Mouse (Mus musculus) heart, embryonic 13.5 days (tissue): Measurements from ENCODE around the gene Olfr1410. TPM values are rescaled to one million over a fixed set of nuclear protein-coding genes. Genes with fewer than 3 reads are reported as not detected.

Source experiments
- ATAC-seq: fragments of 200-750 bp; cut with Nextera tagmentation; 2 replicates; pipeline ENCODE4 v1.8.0; 2017; ENCODE audit warnings: moderate TSS enrichment; ENCODE audit not compliant: insufficient number of reproducible peaks, low FRiP score, low TSS enrichment; ENCODE audit errors: extremely low read depth
- H3K27ac ChIP-seq: fragments of 300-500 bp; sonication (generic); replicated peaks from 2 replicates; pipeline ENCODE4 v1.5.1; 2015; ENCODE audit warnings: moderate library complexity, mild to moderate bottlenecking, inconsistent platforms
- H3K27me3 ChIP-seq: fragments of 300-500 bp; sonication (generic); replicated peaks from 2 replicates; pipeline ENCODE4 v1.6.1; 2015; ENCODE audit warnings: mild to moderate bottlenecking, inconsistent platforms
- H3K36me3 ChIP-seq: fragments of 300-500 bp; sonication (generic); 2 replicates; pipeline ENCODE4 v1.6.1; 2015; ENCODE audit warnings: mild to moderate bottlenecking, inconsistent platforms
- H3K4me1 ChIP-seq: fragments of 300-500 bp; sonication (generic); 2 replicates; pipeline ENCODE4 v1.6.1; 2015; ENCODE audit warnings: inconsistent platforms
- H3K4me2 ChIP-seq: fragments of 300-500 bp; sonication (generic); 2 replicates; pipeline ENCODE4 v1.6.1; 2015; ENCODE audit warnings: inconsistent platforms, mild to moderate bottlenecking, moderate library complexity
- H3K4me3 ChIP-seq: fragments of 300-500 bp; sonication (generic); 2 replicates; pipeline ENCODE4 v1.5.1; 2015; ENCODE audit warnings: moderate library complexity, mild to moderate bottlenecking, inconsistent platforms
- H3K9ac ChIP-seq: fragments of 300-500 bp; sonication (generic); 2 replicates; pipeline ENCODE4 v1.6.1; 2015; ENCODE audit warnings: inconsistent platforms, mild to moderate bottlenecking, moderate library complexity
- H3K9me3 ChIP-seq: fragments of 300-500 bp; sonication (generic); 2 replicates; pipeline ENCODE4 v1.6.1; 2016; ENCODE audit warnings: inconsistent platforms
- WGBS: fragments of 180-500 bp; shearing (Covaris S2); methylation state at CpG from one replicate; pipeline ENCODE4 v1.1.7; 2015; ENCODE audit warnings: mixed read lengths; 5-methylcytosine and 5-hydroxymethylcytosine counted together
- polyA plus RNA-seq: library from polyadenylated mRNA; unstranded; fragments of >200 nt; fragmentation: Nextera tagmentation; extraction: Ambion mirVana; gene quantifications from 2 replicates; pipeline ENCODE4 v1.2.1, GENCODE M21; 2015

Gene Olfr1410
- polyA plus RNA-seq, 1 experiment from 2014 or later = not detected

DNA sequence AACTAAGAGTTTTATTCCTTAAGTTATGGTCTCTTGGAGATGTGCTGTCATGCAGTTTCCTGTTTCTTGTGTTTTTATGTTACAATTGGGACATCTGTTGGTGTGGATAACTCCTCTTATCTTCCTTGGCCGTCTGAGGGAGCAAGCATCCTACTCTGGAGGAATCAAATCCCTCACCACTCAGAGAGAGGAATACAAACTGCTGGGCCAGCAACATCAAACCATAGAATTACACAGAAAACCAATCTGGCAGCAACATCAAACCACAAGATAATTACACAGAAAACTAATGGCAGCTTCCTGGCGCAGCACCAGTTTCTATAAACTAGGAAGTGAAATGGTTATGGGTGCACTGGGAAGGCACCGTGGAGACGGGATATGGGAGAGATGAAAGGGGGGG is 22.6 kb downstream of the Olfr1410 start:
- 0 out of 2 replicates have a peak, but pooled peaks cover 20% of the 10 kb centered on the region for H3K27me3 ChIP-seq
- no peak overlapping the region for H3K9ac ChIP-seq
- no peak overlapping the region for H3K4me3 ChIP-seq
- H3K27ac ChIP-seq = no peak overlapping the region
- ATAC-seq = no peak
- no peaks in the 10 kb centered on the region for H3K9me3 ChIP-seq
- no peak overlapping the region for H3K4me2 ChIP-seq
- WGBS = 65% methylated on average over 4 of the region's 4 CpGs
- H3K36me3 ChIP-seq = no peaks in the 10 kb centered on the region
- H3K4me1 ChIP-seq = no peaks in the 10 kb centered on the region

DNA sequence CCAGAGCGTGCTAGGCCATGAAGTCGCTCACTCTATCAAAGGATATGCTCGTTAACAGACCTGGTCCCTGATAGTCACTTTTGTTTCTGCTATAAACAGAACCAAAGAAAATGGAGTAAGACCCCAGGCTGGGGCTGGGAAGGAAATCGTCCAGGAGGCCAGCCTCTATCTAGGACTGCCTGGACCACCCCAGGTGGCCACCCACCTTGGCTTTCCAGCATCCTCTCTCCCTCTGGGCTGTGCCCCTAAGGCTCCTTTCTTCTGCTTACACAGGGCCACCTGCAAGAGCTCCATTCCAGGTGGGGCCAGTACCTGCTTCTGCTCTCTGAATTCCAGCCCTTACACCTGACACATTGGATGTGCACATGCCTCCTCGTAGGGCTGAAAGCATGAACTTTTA is 26.6 kb downstream of the Olfr1410 start:
- Histone ChIP-seq H3K9me3 (no peaks in the 10 kb centered on the region), H3K36me3 (peaks cover 14% of the 10 kb centered on the region), H3K9ac (no peak overlapping the region), H3K27ac (no peak overlapping the region), H3K4me3 (no peak overlapping the region), H3K27me3 (0 out of 2 replicates have a peak, but pooled peaks cover 16% of the 10 kb centered on the region), H3K4me2 (no peak overlapping the region), H3K4me1 (0 out of 2 replicates have a peak, but pooled peaks cover 3% of the 10 kb centered on the region)
- ATAC-seq = no peak
- WGBS = 67% methylated on average over 5 of the region's 5 CpGs

DNA sequence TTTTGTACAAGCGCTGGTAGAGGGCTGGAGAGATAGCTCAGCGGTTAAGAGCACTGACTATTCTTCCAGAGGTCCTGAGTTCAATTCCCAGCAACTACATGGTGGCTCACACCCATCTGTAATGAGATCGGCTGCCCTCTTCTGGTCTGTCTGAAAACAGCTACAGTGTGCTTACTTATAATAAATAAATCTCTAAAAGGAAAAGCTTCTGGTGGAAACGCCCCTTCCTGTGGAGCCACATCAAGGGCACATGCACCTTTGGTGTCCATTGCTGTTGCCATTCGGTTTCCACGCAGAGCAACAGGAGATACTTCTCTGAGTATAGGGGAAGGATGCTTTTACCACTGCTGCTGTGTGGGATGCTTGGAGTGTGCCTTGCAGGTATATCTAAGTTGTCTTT is 27.4 kb downstream of the Olfr1410 start:
- no peak overlapping the region for H3K4me3 ChIP-seq
- H3K9me3 ChIP-seq = no peaks in the 10 kb centered on the region
- H3K27ac ChIP-seq = no peak overlapping the region
- H3K4me2 ChIP-seq = no peak overlapping the region
- WGBS = 62% methylated on average over 6 of the region's 6 CpGs
- 0 out of 2 replicates have a peak, but pooled peaks cover 16% of the 10 kb centered on the region for H3K27me3 ChIP-seq
- 0 out of 2 replicates have a peak, but pooled peaks cover 3% of the 10 kb centered on the region for H3K4me1 ChIP-seq
- peaks cover 21% of the 10 kb centered on the region for H3K36me3 ChIP-seq
- H3K9ac ChIP-seq = no peak overlapping the region
- no peak for ATAC-seq

DNA sequence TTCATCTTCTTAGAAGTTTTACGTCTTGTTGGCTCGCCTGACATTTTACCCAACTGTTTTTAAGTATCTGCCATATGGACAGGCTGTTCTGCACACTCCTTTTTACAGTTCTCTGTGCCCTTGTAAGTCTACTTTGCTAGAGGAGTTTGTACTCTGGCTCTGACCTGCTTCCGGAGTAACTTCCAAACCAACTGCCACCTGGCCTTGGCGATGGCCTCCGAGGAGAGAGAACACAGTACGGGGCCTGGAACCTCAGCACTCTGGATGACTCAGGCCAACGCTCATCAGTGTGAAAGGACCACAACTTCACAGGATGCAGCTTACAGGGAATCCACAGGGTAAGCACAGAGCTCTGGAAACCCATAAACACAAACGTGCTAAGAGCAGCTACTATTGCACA is 28.1 kb downstream of the Olfr1410 start:
- 81% methylated on average over 8 of the region's 8 CpGs for WGBS
- Histone ChIP-seq H3K27ac (no peak overlapping the region), H3K9me3 (no peaks in the 10 kb centered on the region)

DNA sequence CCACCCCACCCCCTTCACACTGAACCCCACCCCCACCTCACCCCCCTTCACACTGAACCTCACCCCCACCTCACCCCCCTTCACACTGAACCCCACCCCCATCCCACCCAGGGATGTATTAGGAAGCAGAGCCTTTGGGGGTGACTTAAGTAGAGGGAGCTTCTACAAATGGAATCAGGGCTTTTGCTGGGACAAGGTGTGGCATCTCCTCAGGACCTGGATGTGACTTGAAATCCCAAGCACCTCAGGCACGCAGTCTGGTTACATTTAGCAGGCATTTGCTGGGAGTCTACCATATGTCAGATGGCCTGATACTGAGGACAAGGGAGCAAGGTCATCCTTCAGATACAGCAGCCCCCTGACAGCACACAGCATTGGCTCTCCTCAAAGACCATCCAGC is 29.0 kb downstream of the Olfr1410 start:
- no peak for ATAC-seq
- Histone ChIP-seq H3K9me3 (no peaks in the 10 kb centered on the region), H3K27ac (no peak overlapping the region), H3K4me1 (0 out of 2 replicates have a peak, but pooled peaks cover 3% of the 10 kb centered on the region), H3K36me3 (peaks cover 38% of the 10 kb centered on the region), H3K9ac (no peak overlapping the region), H3K4me2 (no peak overlapping the region), H3K4me3 (no peak overlapping the region), H3K27me3 (0 out of 2 replicates have a peak, but pooled peaks cover 16% of the 10 kb centered on the region)
- WGBS = 43% methylated on average over 1 of the region's 1 CpGs

More for the DNA sequence above, 28.1 kb downstream of the Olfr1410 start:
- no peak for ATAC-seq
- Histone ChIP-seq H3K4me2 (no peak overlapping the region), H3K4me1 (0 out of 2 replicates have a peak, but pooled peaks cover 3% of the 10 kb centered on the region), H3K9ac (no peak overlapping the region), H3K4me3 (no peak overlapping the region), H3K36me3 (peaks cover 29% of the 10 kb centered on the region), H3K27me3 (0 out of 2 replicates have a peak, but pooled peaks cover 16% of the 10 kb centered on the region)

DNA sequence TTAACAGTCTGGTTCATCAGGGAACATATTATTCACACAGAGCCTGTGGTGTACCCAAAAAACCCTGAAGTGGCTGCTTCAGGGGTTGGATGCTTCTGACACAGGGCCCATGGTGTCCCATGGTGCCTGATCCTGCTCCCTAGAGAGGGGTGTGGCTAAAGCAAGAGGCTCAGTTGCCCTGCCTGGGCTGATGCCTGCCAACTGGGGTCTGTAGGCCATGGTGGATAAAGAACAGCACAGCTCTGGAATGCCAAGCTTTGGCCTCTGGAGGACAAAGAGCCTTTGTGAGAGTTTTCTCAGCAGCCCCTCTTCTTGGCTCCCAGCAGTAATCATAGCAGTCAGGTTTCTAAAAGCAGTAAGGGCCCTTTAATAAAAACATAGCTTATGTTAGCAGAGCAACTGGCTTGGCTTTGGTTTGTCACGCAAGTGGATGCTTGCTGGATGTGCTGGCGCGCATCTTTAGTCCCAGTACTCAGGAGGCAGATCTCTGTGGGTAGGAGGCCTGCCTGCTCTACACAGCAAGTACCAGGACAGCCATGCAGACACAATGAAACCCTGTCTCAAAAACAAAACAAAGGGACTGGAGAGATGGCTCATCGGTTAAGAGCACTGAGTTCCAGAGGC is 29.5 kb downstream of the Olfr1410 start:
- H3K27ac ChIP-seq = no peak overlapping the region
- peaks cover 5% of the 10 kb centered on the region; the same call in 1 of the 2 replicates for H3K4me1 ChIP-seq
- H3K4me2 ChIP-seq = no peak overlapping the region
- no peak; the same call in 1 of the 2 replicates for ATAC-seq
- no peak overlapping the region for H3K9ac ChIP-seq
- 81% methylated on average over 4 of the region's 4 CpGs for WGBS
- no peak overlapping the region for H3K4me3 ChIP-seq
- H3K9me3 ChIP-seq = no peaks in the 10 kb centered on the region
- H3K27me3 ChIP-seq = 0 out of 2 replicates have a peak, but pooled peaks cover 16% of the 10 kb centered on the region
- H3K36me3 ChIP-seq = peaks cover 39% of the 10 kb centered on the region

DNA sequence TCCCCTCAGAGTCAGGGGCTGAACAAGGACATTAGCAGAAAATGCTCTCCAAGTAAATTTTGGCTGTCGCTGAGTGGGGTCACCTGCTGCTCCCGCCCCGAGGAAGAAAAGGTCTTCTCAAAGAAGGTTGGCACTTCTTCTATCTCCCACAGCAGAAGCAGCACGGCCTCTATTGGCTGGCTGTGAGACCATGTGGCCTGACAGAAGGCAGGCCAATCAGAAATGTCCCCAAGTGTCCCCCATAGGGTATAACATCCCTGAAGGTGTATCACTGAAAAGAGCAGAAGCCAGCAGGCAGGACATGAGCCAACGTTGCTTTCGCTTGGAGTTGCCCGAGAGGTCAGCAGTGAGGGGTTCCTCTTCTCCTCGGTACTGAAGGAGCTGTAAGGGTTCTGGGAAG is 30.4 kb downstream of the Olfr1410 start:
- ATAC-seq = no peak
- 76% methylated on average over 8 of the region's 8 CpGs for WGBS

DNA sequence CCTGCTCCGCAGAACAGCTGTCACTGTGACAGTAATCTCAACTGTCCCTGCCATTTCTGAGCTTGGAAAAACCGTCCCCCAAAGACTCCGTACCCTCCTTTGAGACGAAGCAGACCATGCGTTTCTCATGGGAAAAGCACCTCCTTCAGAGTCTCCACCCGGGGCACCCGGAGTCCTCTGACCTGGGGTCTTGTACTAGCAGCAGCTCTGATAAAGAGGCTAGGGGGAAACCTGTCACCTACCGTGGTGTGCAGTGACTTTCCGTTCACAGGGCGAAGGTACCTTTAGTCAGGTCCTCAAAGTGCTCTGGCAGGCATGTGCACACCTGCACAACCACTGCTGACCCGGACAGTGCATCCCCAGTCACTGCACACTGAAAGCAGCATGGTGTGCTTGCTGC is 31.1 kb downstream of the Olfr1410 start:
- H3K9me3 ChIP-seq = no peaks in the 10 kb centered on the region
- 0 out of 2 replicates have a peak, but pooled peaks cover 6% of the 10 kb centered on the region for H3K27me3 ChIP-seq
- no peak overlapping the region for H3K4me2 ChIP-seq
- peaks cover 39% of the 10 kb centered on the region for H3K36me3 ChIP-seq
- no peak for ATAC-seq
- no peak overlapping the region for H3K27ac ChIP-seq
- WGBS = 89% methylated on average over 11 of the region's 11 CpGs
- H3K4me1 ChIP-seq = peaks cover 16% of the 10 kb centered on the region
- no peak overlapping the region for H3K9ac ChIP-seq
- no peak overlapping the region for H3K4me3 ChIP-seq

More for the DNA sequence above, 30.4 kb downstream of the Olfr1410 start:
- H3K4me1 ChIP-seq = peaks cover 14% of the 10 kb centered on the region
- H3K4me2 ChIP-seq = no peak overlapping the region
- no peaks in the 10 kb centered on the region for H3K9me3 ChIP-seq
- H3K36me3 ChIP-seq = peaks cover 39% of the 10 kb centered on the region
- H3K27me3 ChIP-seq = 0 out of 2 replicates have a peak, but pooled peaks cover 11% of the 10 kb centered on the region
- H3K9ac ChIP-seq = no peak overlapping the region
- no peak overlapping the region for H3K4me3 ChIP-seq
- H3K27ac ChIP-seq = no peak overlapping the region

DNA sequence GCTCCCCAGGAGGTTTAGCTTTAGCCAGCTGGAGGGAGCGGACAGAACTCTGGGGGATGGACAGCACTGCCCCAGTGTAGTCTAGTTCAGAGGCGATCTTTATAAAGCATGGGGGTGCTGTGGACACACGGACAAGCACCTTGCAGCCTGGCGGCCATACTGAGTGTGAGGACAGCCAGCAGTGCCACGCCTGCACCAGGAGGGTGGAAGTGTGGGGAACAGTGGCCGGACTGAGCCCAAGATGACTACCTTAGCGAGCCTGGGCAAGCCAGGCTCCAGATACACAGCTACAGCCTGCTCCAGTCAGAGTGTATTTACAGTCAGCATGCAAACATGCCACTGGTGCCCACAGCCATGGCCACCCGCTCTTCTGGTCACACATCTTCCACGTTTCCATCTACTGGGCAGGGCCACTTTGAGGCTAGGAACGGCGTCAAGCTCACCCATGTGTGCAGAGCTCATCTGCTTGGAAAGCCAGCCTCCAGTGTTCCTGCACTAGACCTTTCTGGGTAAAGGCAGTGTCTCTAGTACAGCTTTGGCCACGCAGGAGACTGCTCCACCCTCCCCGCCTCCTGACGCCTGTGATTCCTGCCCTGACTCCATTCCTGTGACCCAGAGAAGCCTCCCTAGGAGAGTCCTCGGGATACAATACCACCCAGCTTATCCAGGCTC is 32.1 kb downstream of the Olfr1410 start:
- Histone ChIP-seq H3K4me1 (peaks cover 22% of the 10 kb centered on the region), H3K27ac (no peak overlapping the region), H3K4me2 (no peak overlapping the region), H3K36me3 (peaks cover 39% of the 10 kb centered on the region), H3K27me3 (no peaks in the 10 kb centered on the region), H3K4me3 (no peak overlapping the region), H3K9me3 (no peaks in the 10 kb centered on the region), H3K9ac (no peak overlapping the region)
- ATAC-seq = no peak
- 88% methylated on average over 15 of the region's 15 CpGs for WGBS

DNA sequence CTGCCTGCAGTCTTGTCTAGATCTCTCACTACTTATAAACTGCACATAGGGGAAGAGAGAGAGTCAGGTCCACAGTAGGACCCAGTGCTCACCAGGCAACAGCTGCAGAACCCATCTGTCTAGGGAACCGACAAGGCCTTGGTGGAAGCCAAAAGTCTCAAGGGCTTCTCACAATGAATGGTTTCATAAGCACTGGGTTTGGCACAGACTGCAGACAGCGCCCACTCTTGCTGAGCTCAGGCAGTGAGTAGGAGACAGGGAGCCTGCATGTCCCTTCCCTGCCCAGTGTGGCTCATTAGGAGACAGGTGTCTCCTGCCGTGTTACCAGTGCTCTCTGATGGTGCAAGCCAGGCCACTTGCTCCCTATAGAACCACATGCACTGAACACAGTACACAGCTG is 32.6 kb downstream of the Olfr1410 start:
- Histone ChIP-seq H3K4me1 (peaks cover 22% of the 10 kb centered on the region), H3K27ac (no peak overlapping the region), H3K9ac (no peak overlapping the region), H3K4me2 (no peak overlapping the region), H3K27me3 (no peaks in the 10 kb centered on the region), H3K4me3 (no peak overlapping the region), H3K9me3 (no peaks in the 10 kb centered on the region), H3K36me3 (peaks cover 39% of the 10 kb centered on the region)
- no peak for ATAC-seq
- 85% methylated on average over 3 of the region's 3 CpGs for WGBS

DNA sequence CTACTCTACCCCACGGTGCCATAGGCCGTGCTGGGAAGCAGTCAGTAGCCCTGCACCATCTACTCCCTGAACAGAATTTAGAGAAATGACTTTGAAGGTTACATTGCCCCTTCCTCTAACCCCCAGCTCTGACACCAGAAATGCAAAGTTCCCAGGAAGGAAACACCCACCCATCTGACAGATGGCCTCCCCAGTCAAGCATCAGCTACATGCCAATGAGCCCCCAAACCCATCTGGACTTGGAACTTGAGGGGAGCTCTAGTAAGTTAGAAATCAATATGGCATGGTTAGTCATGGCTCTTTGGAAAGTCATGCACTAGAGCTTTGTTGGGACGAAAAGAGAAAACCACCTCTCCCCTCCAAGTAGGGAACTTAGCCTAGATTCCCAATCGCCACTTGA is 33.2 kb downstream of the Olfr1410 start:
- peaks cover 39% of the 10 kb centered on the region for H3K36me3 ChIP-seq
- no peak overlapping the region for H3K4me3 ChIP-seq
- H3K27ac ChIP-seq = no peak overlapping the region
- H3K4me1 ChIP-seq = peaks cover 22% of the 10 kb centered on the region
- H3K9ac ChIP-seq = no peak overlapping the region
- H3K27me3 ChIP-seq = no peaks in the 10 kb centered on the region
- no peak overlapping the region for H3K4me2 ChIP-seq
- no peaks in the 10 kb centered on the region for H3K9me3 ChIP-seq
- no peak for ATAC-seq
- 91% methylated on average over 4 of the region's 4 CpGs for WGBS
